Mouse (Mus musculus) gastrocnemius, adult 2 months (tissue): ENCODE results near the gene Atl1. TPM values are rescaled to one million over a fixed set of nuclear protein-coding genes. Genes with fewer than 3 reads are reported as not detected.

ENCODE experiments used
- DNase-seq: peaks from one replicate; pipeline ENCODE4 v3.0.0; 2022
- H3K27ac ChIP-seq: fragments of 200-600 bp; 2 replicates; pipeline ENCODE4 v1.8.1; 2022; ENCODE audit warnings: mild to moderate bottlenecking
- H3K4me3 ChIP-seq: fragments of 200-600 bp; 2 replicates; pipeline ENCODE4 v1.8.1; 2022; ENCODE audit warnings: mild to moderate bottlenecking, moderate library complexity
- CTCF ChIP-seq: fragments of 200-600 bp; IDR thresholded peaks from 2 replicates; pipeline ENCODE4 v1.8.1; 2022; ENCODE audit warnings: antibody characterized with exemption, mild to moderate bottlenecking, moderate library complexity
- intact Hi-C: fragments of 180-260 bp; cut with DNase I; formaldehyde crosslinking; loops from one replicate; pipeline ENCODE4 v1.15.1; 2025
- total RNA-seq, 2 experiments: library from RNA; stranded (reverse); gene quantifications; 2 replicates each; pipeline ENCODE4 v1.2.3; 2021

The Atl1 gene
- total RNA-seq, 2 experiments from 2014 or later = 2.1 to 2.2 TPM

GRCm38 (mm10) chr12:69967112-69967511 lies 74.7 kb downstream of the Atl1 start:
- peak; percentile 51 for DNase-seq
- no peak overlapping the region for H3K4me3 ChIP-seq
- intact Hi-C loops = no loop called here
- H3K27ac ChIP-seq = peak overlapping the region; percentile 79
- TF ChIP-seq CTCF = no peak

GRCm38 (mm10) chr12:69968154-69968553 lies 75.7 kb downstream of the Atl1 start:
- Histone ChIP-seq H3K4me3 (peak overlapping the region; percentile 18; the same call in 1 of the 2 replicates), H3K27ac (peak overlapping the region; percentile 79)
- DNase-seq = peak; percentile 65
- intact Hi-C loops = no loop called here
- TF ChIP-seq CTCF = no peak

GRCm38 (mm10) chr12:69973666-69974065 lies 81.3 kb downstream of the Atl1 start:
- intact Hi-C loops = no loop called here
- DNase-seq = no peak
- no peak overlapping the region; the same call in 1 of the 2 replicates for H3K4me3 ChIP-seq
- H3K27ac ChIP-seq = peak overlapping the region; percentile 85
- TF ChIP-seq CTCF = no peak

GRCm38 (mm10) chr12:69976688-69977087 lies 84.3 kb downstream of the Atl1 start:
- H3K27ac ChIP-seq = peak overlapping the region; percentile 85
- intact Hi-C loops = no loop called here
- no peak for DNase-seq
- H3K4me3 ChIP-seq = peak overlapping the region; percentile 49
- TF ChIP-seq CTCF = no peak

GRCm38 (mm10) chr12:69977376-69977998 lies 85.1 kb downstream of the Atl1 start:
- Histone ChIP-seq H3K27ac (peak overlapping the region; percentile 85), H3K4me3 (peak overlapping the region; percentile 49)
- TF ChIP-seq CTCF = no peak
- intact Hi-C loops = no loop called here
- no peak for DNase-seq

- peak; percentile 38; the same call in 1 of the 2 replicates for TF ChIP-seq CTCF
- no peak for DNase-seq
- Histone ChIP-seq H3K4me3 (peak overlapping the region; percentile 27; the same call in 1 of the 2 replicates), H3K27ac (no peak overlapping the region)
- intact Hi-C loops = no loop called here
Measured at GRCm38 (mm10) chr12:69982874-69983273, 90.5 kb downstream of the Atl1 start.

- TF ChIP-seq CTCF = no peak
- Histone ChIP-seq H3K4me3 (peak overlapping the region; percentile 94), H3K27ac (peak overlapping the region; percentile 85)
- DNase-seq = no peak
- intact Hi-C loops = loop anchor here (2.0 kb wide), 1 partner anchor 15 kb away; no protein-coding TSS in a partner anchor
Measured at GRCm38 (mm10) chr12:69985546-69985945, 93.1 kb downstream of the Atl1 start.

- intact Hi-C loops = no loop called here
- DNase-seq = peak; percentile 64
- Histone ChIP-seq H3K27ac (peak overlapping the region; percentile 91), H3K4me3 (peak overlapping the region; percentile 94)
- no peak for TF ChIP-seq CTCF
Measured at GRCm38 (mm10) chr12:69986241-69986762, 93.9 kb downstream of the Atl1 start.

- peak; percentile 97 for DNase-seq
- intact Hi-C loops = loop anchor here (1.0 kb wide), 1 partner anchor 75 kb away; no protein-coding TSS in a partner anchor
- TF ChIP-seq CTCF = peak; percentile 33; the same call in 1 of the 2 replicates
- H3K4me3 ChIP-seq = peak within 1 kb of the TSS; percentile 94
- H3K27ac ChIP-seq = peak within 1 kb of the TSS; percentile 91
Measured at GRCm38 (mm10) chr12:69986786-69987497, 94.5 kb downstream of the Atl1 start, which contains the start of gene Sav1. Gene Sav1, minus strand, starts transcription at chr12:69987002.

GRCm38 (mm10) chr12:69995382-69995781 lies 103.0 kb downstream of the Atl1 start:
- DNase-seq = no peak
- intact Hi-C loops = no loop called here
- Histone ChIP-seq H3K4me3 (no peak overlapping the region), H3K27ac (no peak overlapping the region)
- TF ChIP-seq CTCF = no peak

GRCm38 (mm10) chr12:69998186-69998983 lies 106.0 kb downstream of the Atl1 start:
- no peak overlapping the region for H3K27ac ChIP-seq
- H3K4me3 ChIP-seq = no peak overlapping the region
- DNase-seq = no peak
- intact Hi-C loops = no loop called here
- no peak for TF ChIP-seq CTCF

- intact Hi-C loops = no loop called here
- DNase-seq = no peak
- TF ChIP-seq CTCF = no peak
Measured at GRCm38 (mm10) chr12:70005103-70005502, 112.7 kb downstream of the Atl1 start.

More at GRCm38 (mm10) chr12:70005103-70005502, 112.7 kb downstream of the Atl1 start:
- no peak overlapping the region for H3K4me3 ChIP-seq
- H3K27ac ChIP-seq = no peak overlapping the region
